Mouse (Mus musculus): Measurements from ENCODE around the gene Pou2f1. TPM values are rescaled to one million over a fixed set of nuclear protein-coding genes. Genes with fewer than 3 reads are reported as not detected.

The Pou2f1 gene
- polyA plus RNA-seq, 1 experiment = 39.7 TPM

DNA sequence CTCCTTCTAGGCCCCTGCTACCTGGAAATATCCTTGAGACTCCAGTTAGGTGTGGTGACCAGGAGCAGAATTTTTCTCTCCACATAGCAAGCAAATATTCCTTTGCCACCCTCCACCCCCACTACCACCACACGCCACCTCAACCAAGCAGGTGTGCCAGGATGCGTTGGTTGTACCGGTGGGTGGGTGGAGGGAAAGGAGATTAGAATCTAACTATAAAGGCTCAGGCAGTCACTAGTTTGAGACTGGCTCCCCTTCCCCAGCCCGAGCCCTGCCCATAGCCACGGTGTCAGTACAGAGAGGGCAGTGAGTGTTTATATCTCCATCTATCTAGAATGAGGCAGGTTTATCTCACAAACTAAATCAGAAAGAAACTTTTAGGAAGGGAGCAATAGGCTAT is 174.3 kb downstream of the Pou2f1 start:
- peaks cover 62% of the 10 kb centered on the region for H3K4me1 ChIP-seq (replicated peaks; ENCODE audit: control insufficient read depth, insufficient read depth, low read length)
- 4% methylated on average over 5 of the region's 5 CpGs for WGBS
- peak overlapping the region; percentile 82 for H3K27ac ChIP-seq (ENCODE audit: control insufficient read depth, insufficient read depth, low read length)
- no peak overlapping the region for H3K4me3 ChIP-seq (ENCODE audit: control insufficient read depth, insufficient read depth, low read length)
- peaks cover 12% of the 10 kb centered on the region for H3K36me3 ChIP-seq (ENCODE audit: control insufficient read depth, insufficient read depth, low read length)
- TF ChIP-seq POLR2A (IDR thresholded peaks at IDR 0.05; ENCODE audit: control insufficient read depth, extremely low read depth, insufficient read depth, low read length, poor library complexity) (no peak), CTCF (IDR thresholded peaks at IDR 0.05; ENCODE audit: borderline replicate concordance, control insufficient read depth, extremely low read depth, insufficient read depth, low read length, poor library complexity) (no peak)
- DNase-seq = peak; percentile 63
- no peaks in the 10 kb centered on the region for H3K27me3 ChIP-seq (ENCODE audit: control insufficient read depth, insufficient read depth, low read length)

DNA sequence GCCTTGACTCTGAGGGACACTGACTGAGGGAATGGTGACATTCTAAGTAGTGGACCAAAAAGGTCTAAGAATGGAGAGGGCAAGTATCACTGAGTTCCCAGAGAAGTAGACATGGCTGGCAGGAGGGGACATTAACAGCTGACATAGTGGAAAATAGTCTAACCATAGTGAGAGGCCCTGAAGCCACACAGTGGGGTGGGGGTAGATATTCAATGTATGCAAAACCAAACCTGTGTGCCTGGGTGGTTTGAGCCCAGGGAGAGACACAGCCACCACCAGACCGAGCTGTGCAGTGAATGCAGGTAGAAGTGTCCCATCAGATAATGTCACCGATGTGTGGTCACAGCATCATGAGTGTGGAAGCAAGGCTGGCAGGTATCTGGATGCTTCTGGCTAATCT is 180.4 kb downstream of the Pou2f1 start:
- Histone ChIP-seq H3K36me3 (ENCODE audit: control insufficient read depth, insufficient read depth, low read length) (peaks cover 6% of the 10 kb centered on the region; the same call in 1 of the 2 replicates), H3K4me1 (replicated peaks; ENCODE audit: control insufficient read depth, insufficient read depth, low read length) (peaks cover 74% of the 10 kb centered on the region), H3K27ac (ENCODE audit: control insufficient read depth, insufficient read depth, low read length) (no peak overlapping the region), H3K4me3 (ENCODE audit: control insufficient read depth, insufficient read depth, low read length) (no peak overlapping the region), H3K27me3 (ENCODE audit: control insufficient read depth, insufficient read depth, low read length) (no peaks in the 10 kb centered on the region)
- TF ChIP-seq CTCF (IDR thresholded peaks at IDR 0.05; ENCODE audit: borderline replicate concordance, control insufficient read depth, extremely low read depth, insufficient read depth, low read length, poor library complexity) (no peak), POLR2A (IDR thresholded peaks at IDR 0.05; ENCODE audit: control insufficient read depth, extremely low read depth, insufficient read depth, low read length, poor library complexity) (no peak)
- WGBS = 64% methylated on average over 2 of the region's 2 CpGs
- DNase-seq = no peak

DNA sequence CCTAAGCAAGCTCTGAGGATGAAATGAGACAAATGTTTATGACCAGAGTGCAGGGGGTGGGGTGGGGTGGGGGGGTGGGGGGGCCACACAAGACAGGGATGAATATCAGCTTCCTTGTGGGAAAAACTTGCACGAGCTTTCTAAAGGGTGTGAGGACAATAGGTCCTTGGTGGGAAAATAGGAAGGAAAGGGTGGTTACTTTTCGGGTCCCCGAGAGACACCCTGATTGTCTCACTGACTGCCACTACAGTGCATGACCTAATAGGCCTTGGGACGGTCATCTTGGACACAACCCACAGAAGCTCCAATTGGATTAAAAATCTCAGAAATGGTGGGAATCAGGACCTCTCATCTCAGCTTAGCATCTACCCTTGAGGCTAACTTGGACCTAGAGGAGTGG is 183.3 kb downstream of the Pou2f1 start:
- 90% methylated on average over 4 of the region's 4 CpGs for WGBS
- H3K4me3 ChIP-seq (ENCODE audit: control insufficient read depth, insufficient read depth, low read length) = no peak overlapping the region
- H3K27ac ChIP-seq (ENCODE audit: control insufficient read depth, insufficient read depth, low read length) = no peak overlapping the region
- no peaks in the 10 kb centered on the region for H3K27me3 ChIP-seq (ENCODE audit: control insufficient read depth, insufficient read depth, low read length)
- no peaks in the 10 kb centered on the region for H3K36me3 ChIP-seq (ENCODE audit: control insufficient read depth, insufficient read depth, low read length)
- TF ChIP-seq POLR2A (IDR thresholded peaks at IDR 0.05; ENCODE audit: control insufficient read depth, extremely low read depth, insufficient read depth, low read length, poor library complexity) = no peak
- no peak for TF ChIP-seq CTCF (IDR thresholded peaks at IDR 0.05; ENCODE audit: borderline replicate concordance, control insufficient read depth, extremely low read depth, insufficient read depth, low read length, poor library complexity)
- peaks cover 76% of the 10 kb centered on the region for H3K4me1 ChIP-seq (replicated peaks; ENCODE audit: control insufficient read depth, insufficient read depth, low read length)
- no peak for DNase-seq

DNA sequence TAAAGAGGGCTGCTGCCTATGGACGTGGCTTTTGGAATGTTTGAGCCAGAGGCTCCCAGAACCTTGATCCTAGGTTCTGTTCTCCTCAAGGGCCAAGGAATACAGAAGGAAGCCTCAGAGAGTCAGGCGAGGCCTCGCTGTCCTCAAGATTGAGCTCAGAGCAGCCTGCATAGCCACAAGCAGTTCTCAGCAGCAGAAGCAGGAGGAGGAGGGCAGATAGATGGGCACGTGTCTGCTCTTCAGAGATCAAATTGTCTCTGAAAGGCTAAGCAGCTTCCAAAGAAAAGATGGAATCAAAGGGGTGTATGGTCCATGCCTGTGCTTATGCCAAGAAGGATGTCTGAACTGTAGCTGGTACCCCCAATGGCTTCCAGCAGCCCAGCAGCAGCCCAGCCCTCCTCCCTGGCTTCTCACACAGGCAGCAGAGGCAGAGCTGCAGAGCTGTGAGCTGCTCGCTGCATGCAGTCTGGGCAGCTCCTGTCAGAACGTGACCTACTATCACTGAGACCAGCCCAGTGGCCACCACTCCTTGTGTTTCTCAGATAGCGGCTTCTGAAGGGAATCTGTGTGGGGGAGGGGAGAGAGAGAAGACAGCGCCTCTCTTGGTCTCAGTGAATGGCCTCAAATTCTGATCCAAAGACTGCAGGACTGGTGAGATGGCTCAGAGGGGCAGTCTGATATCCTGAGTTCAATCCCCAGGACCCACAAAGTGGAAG is 184.2 kb downstream of the Pou2f1 start:
- Histone ChIP-seq H3K4me3 (ENCODE audit: control insufficient read depth, insufficient read depth, low read length) (no peak overlapping the region), H3K36me3 (ENCODE audit: control insufficient read depth, insufficient read depth, low read length) (no peaks in the 10 kb centered on the region), H3K27me3 (ENCODE audit: control insufficient read depth, insufficient read depth, low read length) (no peaks in the 10 kb centered on the region), H3K4me1 (replicated peaks; ENCODE audit: control insufficient read depth, insufficient read depth, low read length) (peaks cover 77% of the 10 kb centered on the region), H3K27ac (ENCODE audit: control insufficient read depth, insufficient read depth, low read length) (no peak overlapping the region)
- TF ChIP-seq CTCF (IDR thresholded peaks at IDR 0.05; ENCODE audit: borderline replicate concordance, control insufficient read depth, extremely low read depth, insufficient read depth, low read length, poor library complexity) (no peak), POLR2A (IDR thresholded peaks at IDR 0.05; ENCODE audit: control insufficient read depth, extremely low read depth, insufficient read depth, low read length, poor library complexity) (no peak)
- no peak for DNase-seq
- 81% methylated on average over 8 of the region's 8 CpGs for WGBS

DNA sequence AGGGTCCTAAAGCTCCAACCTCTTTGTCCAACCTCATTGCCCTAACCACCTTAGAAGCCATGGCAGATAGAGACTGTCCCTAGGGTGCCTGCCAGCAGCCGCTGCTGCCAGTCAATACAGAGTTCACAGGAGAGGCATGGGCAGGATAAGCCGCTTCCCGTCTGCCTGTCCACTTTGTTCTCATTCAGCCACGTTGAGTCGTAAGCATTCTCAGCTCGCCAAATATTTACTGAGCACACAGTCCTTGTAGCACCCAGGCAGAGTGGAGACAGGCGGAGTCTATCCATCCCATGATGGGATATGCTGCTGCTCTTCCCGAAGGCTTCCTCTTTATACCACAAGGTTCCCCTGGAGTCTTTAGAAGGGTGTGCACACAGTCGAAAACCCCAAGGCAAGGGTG is 185.2 kb downstream of the Pou2f1 start:
- Histone ChIP-seq H3K4me1 (replicated peaks; ENCODE audit: control insufficient read depth, insufficient read depth, low read length) (peaks cover 80% of the 10 kb centered on the region), H3K27ac (ENCODE audit: control insufficient read depth, insufficient read depth, low read length) (no peak overlapping the region), H3K36me3 (ENCODE audit: control insufficient read depth, insufficient read depth, low read length) (no peaks in the 10 kb centered on the region), H3K4me3 (ENCODE audit: control insufficient read depth, insufficient read depth, low read length) (no peak overlapping the region), H3K27me3 (ENCODE audit: control insufficient read depth, insufficient read depth, low read length) (no peaks in the 10 kb centered on the region)
- WGBS = 54% methylated on average over 9 of the region's 9 CpGs
- no peak for DNase-seq
- TF ChIP-seq CTCF (IDR thresholded peaks at IDR 0.05; ENCODE audit: borderline replicate concordance, control insufficient read depth, extremely low read depth, insufficient read depth, low read length, poor library complexity) (no peak), POLR2A (IDR thresholded peaks at IDR 0.05; ENCODE audit: control insufficient read depth, extremely low read depth, insufficient read depth, low read length, poor library complexity) (no peak)

DNA sequence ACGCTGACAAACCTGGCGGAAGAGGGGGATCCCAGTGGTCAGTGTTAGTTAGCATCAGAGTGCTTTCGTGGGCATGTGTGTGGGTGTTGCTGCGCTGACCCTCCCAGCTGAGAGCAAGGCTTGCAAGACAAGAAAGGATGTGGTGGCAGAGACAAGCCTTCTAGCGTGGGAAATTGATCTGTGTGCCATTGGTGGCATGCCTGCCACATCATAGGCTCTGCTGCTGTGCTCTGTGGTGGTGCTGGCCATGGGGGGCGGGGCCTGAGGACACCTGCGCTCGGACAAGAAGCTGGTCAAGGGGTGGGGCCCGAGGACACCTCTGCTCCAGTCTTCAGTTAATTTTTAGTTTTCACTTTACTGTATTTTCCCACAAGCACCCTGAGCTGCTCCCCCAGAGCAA is 186.1 kb downstream of the Pou2f1 start:
- TF ChIP-seq POLR2A (IDR thresholded peaks at IDR 0.05; ENCODE audit: control insufficient read depth, extremely low read depth, insufficient read depth, low read length, poor library complexity) (no peak), CTCF (IDR thresholded peaks at IDR 0.05; ENCODE audit: borderline replicate concordance, control insufficient read depth, extremely low read depth, insufficient read depth, low read length, poor library complexity) (0 out of 2 replicates have a peak, but pooled peaks have one; percentile 18)
- no peaks in the 10 kb centered on the region for H3K36me3 ChIP-seq (ENCODE audit: control insufficient read depth, insufficient read depth, low read length)
- DNase-seq = no peak
- 0 out of 2 replicates have a peak overlapping the region, but pooled peaks have one; percentile 4 for H3K27ac ChIP-seq (ENCODE audit: control insufficient read depth, insufficient read depth, low read length)
- H3K27me3 ChIP-seq (ENCODE audit: control insufficient read depth, insufficient read depth, low read length) = no peaks in the 10 kb centered on the region
- WGBS = 21% methylated on average over 9 of the region's 9 CpGs
- H3K4me3 ChIP-seq (ENCODE audit: control insufficient read depth, insufficient read depth, low read length) = no peak overlapping the region
- H3K4me1 ChIP-seq (replicated peaks; ENCODE audit: control insufficient read depth, insufficient read depth, low read length) = peaks cover 80% of the 10 kb centered on the region

Other genes with a start within 250 kb of the Pou2f1 start
- gene Creg1, start 238.9 kb downstream of the Pou2f1 start, polyA plus RNA-seq (2012; rRNA removed) = 37.5 and 43.2 TPM in 2 replicates
- gene Cd247, start 214.0 kb downstream of the Pou2f1 start, polyA plus RNA-seq (2012; rRNA removed) = 559 and 663 TPM in 2 replicates
- gene Dusp27, start 125.2 kb upstream of the Pou2f1 start, polyA plus RNA-seq (2012; rRNA removed) = 0.08 and 0.32 TPM in 2 replicates
- gene Gpa33, start 127.6 kb upstream of the Pou2f1 start, polyA plus RNA-seq (2012; rRNA removed) = 3.8 TPM in 2 replicates
- gene Mael, start 236.1 kb upstream of the Pou2f1 start, polyA plus RNA-seq (2012; rRNA removed) = 0.05 TPM in 1 of 2 replicates, not detected in the other

All from thymus, adult 2 months (tissue).